Mouse (Mus musculus): ENCODE measurements around the gene Lhfp. TPM values are rescaled to one million over a fixed set of nuclear protein-coding genes. Genes with fewer than 3 reads are reported as not detected.

Gene Lhfp
- polyA plus RNA-seq, 1 experiment from 2014 or later = 20.6 TPM

GRCm38 (mm10) chr3:53149625-53150320 lies 108.4 kb downstream of the Lhfp start:
- Histone ChIP-seq H3K4me1 (no peaks in the 10 kb centered on the region), H3K27ac (replicated peaks) (no peak overlapping the region), H3K27me3 (replicated peaks; ENCODE audit: low read depth, poor library complexity, severe bottlenecking) (no peaks in the 10 kb centered on the region), H3K4me3 (no peak overlapping the region), H3K9me3 (no peaks in the 10 kb centered on the region), H3K36me3 (replicated peaks) (no peaks in the 10 kb centered on the region)
- WGBS = 93% methylated on average over 7 of the region's 7 CpGs
- DNase-seq (ENCODE audit: low spot score) = no peak

DNA sequence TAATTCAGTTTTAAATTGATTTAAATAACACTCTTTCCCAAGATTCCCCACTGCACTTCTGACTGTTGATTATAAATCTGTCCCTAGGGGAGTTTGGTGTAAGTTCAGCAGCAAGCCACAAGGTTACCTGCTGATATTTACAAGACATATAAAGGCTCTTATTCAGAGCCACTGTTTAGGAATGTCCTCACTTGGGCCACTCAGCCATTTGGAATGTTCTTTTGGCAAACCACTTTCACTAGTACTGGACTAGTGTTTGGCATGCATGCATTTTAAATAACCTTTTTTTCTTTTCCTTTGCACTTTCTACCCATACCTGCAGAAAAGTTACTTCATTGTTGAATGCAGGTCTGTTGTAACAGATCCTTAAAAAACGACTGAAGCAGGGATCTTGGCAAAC lies 109.8 kb downstream of the Lhfp start:
- H3K9me3 ChIP-seq = no peaks in the 10 kb centered on the region
- H3K4me1 ChIP-seq = no peaks in the 10 kb centered on the region
- 48% methylated on average over 1 of the region's 1 CpGs for WGBS
- DNase-seq (ENCODE audit: low spot score) = no peak
- H3K27me3 ChIP-seq (replicated peaks; ENCODE audit: low read depth, poor library complexity, severe bottlenecking) = no peaks in the 10 kb centered on the region
- no peak overlapping the region for H3K4me3 ChIP-seq
- H3K36me3 ChIP-seq (replicated peaks) = no peaks in the 10 kb centered on the region
- H3K27ac ChIP-seq (replicated peaks) = no peak overlapping the region

DNA sequence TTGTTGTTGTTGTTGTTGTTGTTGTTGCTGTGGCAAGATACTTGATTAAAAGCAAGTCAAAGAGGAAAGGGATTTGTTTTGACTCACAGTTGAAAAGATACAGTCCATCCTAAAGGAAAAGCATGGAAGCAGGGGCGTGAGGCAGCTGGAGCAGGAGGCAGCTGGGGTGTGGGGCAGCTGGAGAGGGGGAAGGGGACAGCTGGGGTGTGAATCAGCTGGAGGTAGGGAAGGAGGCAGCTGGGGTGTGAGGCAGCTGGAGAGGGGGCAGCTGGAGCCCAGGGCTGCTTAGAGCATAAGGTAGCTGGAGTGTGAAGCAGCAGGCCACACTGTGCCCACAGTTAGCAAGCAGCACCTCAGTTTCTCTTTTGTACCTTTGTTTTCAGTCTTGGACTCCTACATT lies 110.3 kb downstream of the Lhfp start:
- no peaks in the 10 kb centered on the region for H3K4me1 ChIP-seq
- no peaks in the 10 kb centered on the region for H3K36me3 ChIP-seq (replicated peaks)
- H3K4me3 ChIP-seq = no peak overlapping the region
- no peaks in the 10 kb centered on the region for H3K9me3 ChIP-seq
- no peaks in the 10 kb centered on the region for H3K27me3 ChIP-seq (replicated peaks; ENCODE audit: low read depth, poor library complexity, severe bottlenecking)
- WGBS = 73% methylated on average over 1 of the region's 1 CpGs
- no peak overlapping the region for H3K27ac ChIP-seq (replicated peaks)
- DNase-seq (ENCODE audit: low spot score) = no peak

- H3K4me1 ChIP-seq = peaks cover 33% of the 10 kb centered on the region
- DNase-seq (ENCODE audit: low spot score) = no peak
- no peak overlapping the region for H3K4me3 ChIP-seq
- peaks cover 10% of the 10 kb centered on the region; the same call in 1 of the 2 replicates for H3K27me3 ChIP-seq (replicated peaks; ENCODE audit: low read depth, poor library complexity, severe bottlenecking)
- H3K9me3 ChIP-seq = no peaks in the 10 kb centered on the region
- H3K36me3 ChIP-seq (replicated peaks) = no peaks in the 10 kb centered on the region
- 85% methylated on average over 3 of the region's 3 CpGs for WGBS
- no peak overlapping the region for H3K27ac ChIP-seq (replicated peaks)
Measured at GRCm38 (mm10) chr3:53161963-53162362, 120.6 kb downstream of the Lhfp start.

DNA sequence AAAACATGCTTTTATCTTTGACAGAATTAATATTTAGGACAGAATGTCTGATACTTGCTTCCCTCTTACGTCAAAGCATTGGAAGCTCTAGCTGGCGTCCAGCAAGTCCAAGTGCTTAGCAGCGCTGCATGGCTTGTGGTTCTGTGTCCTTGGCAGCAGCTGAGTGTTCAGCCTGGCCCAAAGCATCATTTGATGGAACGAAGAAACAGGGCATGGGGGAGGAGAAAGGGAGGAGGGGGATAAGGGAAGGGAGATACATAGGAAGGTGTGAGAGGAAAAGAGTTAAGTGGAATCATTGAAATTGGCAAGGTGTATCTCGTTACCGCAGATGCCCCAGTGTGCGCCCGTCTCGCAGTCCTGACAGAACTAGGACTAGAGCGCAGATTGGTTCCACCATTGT lies 124.0 kb downstream of the Lhfp start:
- Histone ChIP-seq H3K9me3 (no peaks in the 10 kb centered on the region), H3K4me3 (no peak overlapping the region), H3K36me3 (replicated peaks) (no peaks in the 10 kb centered on the region), H3K27me3 (replicated peaks; ENCODE audit: low read depth, poor library complexity, severe bottlenecking) (peaks cover 13% of the 10 kb centered on the region; the same call in 1 of the 2 replicates), H3K4me1 (peaks cover 14% of the 10 kb centered on the region; the same call in 1 of the 2 replicates), H3K27ac (replicated peaks) (no peak overlapping the region)
- DNase-seq (ENCODE audit: low spot score) = no peak
- 84% methylated on average over 10 of the region's 10 CpGs for WGBS

- Histone ChIP-seq H3K4me1 (peaks cover 11% of the 10 kb centered on the region; the same call in 1 of the 2 replicates), H3K27me3 (replicated peaks; ENCODE audit: low read depth, poor library complexity, severe bottlenecking) (peaks cover 15% of the 10 kb centered on the region; the same call in 1 of the 2 replicates), H3K9me3 (no peaks in the 10 kb centered on the region), H3K27ac (replicated peaks) (no peak overlapping the region), H3K36me3 (replicated peaks) (no peaks in the 10 kb centered on the region), H3K4me3 (no peak overlapping the region)
- peak; percentile 41 for DNase-seq (ENCODE audit: low spot score)
- whole genome bisulfite sequencing = 30% methylated on average over 8 of the region's 8 CpGs
Measured at GRCm38 (mm10) chr3:53166001-53166400, 124.7 kb downstream of the Lhfp start.

DNA sequence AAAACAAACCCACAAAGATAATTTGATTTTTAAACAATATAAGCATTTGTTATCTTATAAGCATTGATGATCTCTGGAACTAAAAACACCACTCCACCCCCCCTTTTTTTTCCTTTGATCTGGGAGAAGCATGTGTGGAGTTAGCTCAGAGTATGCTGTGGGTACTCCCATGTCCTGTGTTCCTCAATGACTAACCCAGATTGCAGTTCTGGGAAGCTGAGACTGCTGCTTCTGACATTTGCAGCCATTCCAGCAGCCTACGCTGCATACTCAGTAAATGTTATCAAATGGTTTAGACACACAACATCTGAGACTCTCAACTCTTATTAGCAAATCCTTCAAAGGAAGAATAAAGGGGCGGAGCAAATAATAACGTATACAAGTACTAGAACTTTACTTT lies 128.2 kb downstream of the Lhfp start:
- H3K4me3 ChIP-seq = no peak overlapping the region
- H3K36me3 ChIP-seq (replicated peaks) = no peaks in the 10 kb centered on the region
- H3K9me3 ChIP-seq = no peaks in the 10 kb centered on the region
- no peak overlapping the region for H3K27ac ChIP-seq (replicated peaks)
- 0 out of 2 replicates have a peak, but pooled peaks cover 5% of the 10 kb centered on the region for H3K27me3 ChIP-seq (replicated peaks; ENCODE audit: low read depth, poor library complexity, severe bottlenecking)
- DNase-seq (ENCODE audit: low spot score) = no peak
- H3K4me1 ChIP-seq = peaks cover 20% of the 10 kb centered on the region
- whole genome bisulfite sequencing = 92% methylated on average over 3 of the region's 3 CpGs

GRCm38 (mm10) chr3:53173310-53174063 lies 132.2 kb downstream of the Lhfp start:
- no peaks in the 10 kb centered on the region for H3K36me3 ChIP-seq (replicated peaks)
- H3K27me3 ChIP-seq (replicated peaks; ENCODE audit: low read depth, poor library complexity, severe bottlenecking) = 0 out of 2 replicates have a peak, but pooled peaks cover 5% of the 10 kb centered on the region
- peaks cover 9% of the 10 kb centered on the region for H3K4me1 ChIP-seq
- WGBS = 71% methylated on average over 10 of the region's 10 CpGs
- DNase-seq (ENCODE audit: low spot score) = no peak
- no peaks in the 10 kb centered on the region for H3K9me3 ChIP-seq
- H3K4me3 ChIP-seq = no peak overlapping the region
- H3K27ac ChIP-seq (replicated peaks) = no peak overlapping the region

GRCm38 (mm10) chr3:53179936-53180335 lies 138.6 kb downstream of the Lhfp start:
- no peak for DNase-seq (ENCODE audit: low spot score)
- Histone ChIP-seq H3K36me3 (replicated peaks) (no peaks in the 10 kb centered on the region), H3K4me3 (no peak overlapping the region), H3K27me3 (replicated peaks; ENCODE audit: low read depth, poor library complexity, severe bottlenecking) (no peaks in the 10 kb centered on the region), H3K4me1 (no peaks in the 10 kb centered on the region), H3K27ac (replicated peaks) (no peak overlapping the region), H3K9me3 (no peaks in the 10 kb centered on the region)
- WGBS = 91% methylated on average over 6 of the region's 6 CpGs

- Histone ChIP-seq H3K9me3 (no peaks in the 10 kb centered on the region), H3K4me3 (no peak overlapping the region), H3K4me1 (no peaks in the 10 kb centered on the region), H3K36me3 (replicated peaks) (no peaks in the 10 kb centered on the region), H3K27ac (replicated peaks) (no peak overlapping the region), H3K27me3 (replicated peaks; ENCODE audit: low read depth, poor library complexity, severe bottlenecking) (no peaks in the 10 kb centered on the region)
- no peak for DNase-seq (ENCODE audit: low spot score)
- 88% methylated on average over 2 of the region's 2 CpGs for WGBS
Measured at GRCm38 (mm10) chr3:53185439-53185838, 144.1 kb downstream of the Lhfp start.

DNA sequence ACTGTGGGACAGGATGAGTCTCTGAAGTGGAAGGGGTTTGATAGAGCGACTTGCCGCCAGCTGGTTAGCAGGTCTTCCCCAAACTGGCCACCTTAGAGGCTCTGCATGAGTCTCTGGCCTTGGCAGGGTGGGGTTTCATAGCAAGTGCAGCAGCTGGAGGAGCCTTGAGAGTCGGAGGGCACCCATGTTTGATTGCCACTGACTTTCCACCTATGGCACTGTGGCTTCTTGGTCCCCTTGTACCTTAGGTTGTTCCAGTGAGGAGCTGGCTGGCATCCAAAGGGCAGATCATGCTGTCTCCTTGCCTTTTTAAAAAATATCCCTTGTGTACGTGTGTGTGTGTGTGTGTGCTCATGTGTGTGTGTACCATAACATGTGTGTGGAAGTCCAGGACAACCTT lies 152.1 kb downstream of the Lhfp start:
- WGBS = 86% methylated on average over 4 of the region's 4 CpGs
- no peaks in the 10 kb centered on the region for H3K9me3 ChIP-seq
- no peaks in the 10 kb centered on the region for H3K36me3 ChIP-seq (replicated peaks)
- no peak overlapping the region for H3K27ac ChIP-seq (replicated peaks)
- H3K27me3 ChIP-seq (replicated peaks; ENCODE audit: low read depth, poor library complexity, severe bottlenecking) = no peaks in the 10 kb centered on the region
- no peak for DNase-seq (ENCODE audit: low spot score)
- no peaks in the 10 kb centered on the region for H3K4me1 ChIP-seq
- H3K4me3 ChIP-seq = no peak overlapping the region

DNA sequence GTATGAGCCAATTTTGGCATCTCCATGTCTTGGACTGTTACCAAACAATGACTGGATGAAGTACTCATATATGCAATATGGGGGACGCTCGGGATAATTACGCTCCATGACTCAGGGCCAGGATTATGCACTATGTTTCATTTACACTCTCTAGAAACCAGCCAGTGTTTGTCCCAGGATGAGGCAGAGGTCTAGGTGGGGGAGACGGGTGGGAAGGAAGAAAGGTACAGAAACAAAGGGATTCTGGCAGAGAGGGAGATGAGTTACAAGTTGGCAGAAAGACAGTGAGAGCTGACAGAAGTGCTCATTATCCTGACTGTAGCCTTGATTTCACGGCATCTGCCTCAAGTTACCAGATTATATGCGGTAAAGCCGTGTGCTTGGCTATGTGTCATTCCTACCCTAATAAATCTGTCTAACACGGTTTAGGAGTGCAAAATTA lies 154.4 kb downstream of the Lhfp start:
- 85% methylated on average over 8 of the region's 8 CpGs for WGBS

GRCm38 (mm10) chr3:53200175-53200574 lies 158.8 kb downstream of the Lhfp start:
- Histone ChIP-seq H3K27me3 (replicated peaks; ENCODE audit: low read depth, poor library complexity, severe bottlenecking) (0 out of 2 replicates have a peak, but pooled peaks cover 4% of the 10 kb centered on the region), H3K36me3 (replicated peaks) (no peaks in the 10 kb centered on the region), H3K4me1 (peaks cover 27% of the 10 kb centered on the region), H3K4me3 (no peak overlapping the region), H3K27ac (replicated peaks) (no peak overlapping the region), H3K9me3 (no peaks in the 10 kb centered on the region)
- DNase-seq (ENCODE audit: low spot score) = no peak
- 54% methylated on average over 8 of the region's 8 CpGs for WGBS

More for the DNA sequence above, 154.4 kb downstream of the Lhfp start:
- H3K27me3 ChIP-seq (replicated peaks; ENCODE audit: low read depth, poor library complexity, severe bottlenecking) = no peaks in the 10 kb centered on the region
- H3K4me3 ChIP-seq = no peak overlapping the region
- H3K36me3 ChIP-seq (replicated peaks) = no peaks in the 10 kb centered on the region
- peaks cover 4% of the 10 kb centered on the region; the same call in 1 of the 2 replicates for H3K4me1 ChIP-seq
- DNase-seq (ENCODE audit: low spot score) = no peak
- H3K27ac ChIP-seq (replicated peaks) = no peak overlapping the region
- no peaks in the 10 kb centered on the region for H3K9me3 ChIP-seq

Data from embryonic facial prominence, embryonic 10.5 days (tissue).